Mouse (Mus musculus) brain, embryonic 14.5 days (tissue): ENCODE measurements at regions not wholly inside any gene's neighbourhood (a gene's known extent, or its start where the extent isn't known, plus 50 kb on each side); places are given as distances from the start of the nearest gene placed in this dataset.

Experiments
- DNase-seq: peaks from one replicate; pipeline ENCODE4 v3.0.0-alpha.2; 2011; ENCODE audit warnings: low read depth
- CTCF ChIP-seq: fragments of 200-500 bp; IDR thresholded peaks from 2 replicates; pipeline ENCODE4 v1.5.1; 2012; ENCODE audit warnings: inconsistent platforms, mild to moderate bottlenecking, moderate library complexity, borderline replicate concordance; ENCODE audit not compliant: insufficient read depth, insufficient read length; ENCODE audit errors: extremely low read depth
- POLR2A ChIP-seq: fragments of 200-500 bp; IDR thresholded peaks from 2 replicates; pipeline ENCODE4 v1.6.1; 2012; ENCODE audit warnings: mild to moderate bottlenecking, inconsistent platforms, borderline replicate concordance; ENCODE audit not compliant: poor library complexity, insufficient read depth, insufficient read length, severe bottlenecking; ENCODE audit errors: extremely low read depth

DNA sequence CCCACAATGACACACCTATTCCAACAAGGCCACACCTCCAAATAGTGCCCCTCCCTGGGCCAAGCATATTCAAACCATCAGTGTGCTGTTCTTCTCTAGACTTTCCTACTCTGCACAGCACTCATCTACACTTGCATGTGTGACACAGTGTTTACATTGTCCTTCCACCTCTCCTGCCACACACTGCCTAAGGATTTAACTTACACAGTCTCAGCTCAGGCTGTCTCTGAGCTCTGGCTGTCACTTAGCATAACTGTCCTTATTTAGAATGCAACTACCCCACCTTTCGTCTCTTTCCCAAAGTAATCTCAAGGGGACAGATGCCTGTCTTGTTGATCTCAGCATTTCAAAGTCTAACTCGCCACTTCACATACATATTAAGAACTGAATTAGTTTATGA is 61.2 kb upstream of the Ptprk start:
- TF ChIP-seq POLR2A (no peak), CTCF (no peak)
- no peak for DNase-seq

DNA sequence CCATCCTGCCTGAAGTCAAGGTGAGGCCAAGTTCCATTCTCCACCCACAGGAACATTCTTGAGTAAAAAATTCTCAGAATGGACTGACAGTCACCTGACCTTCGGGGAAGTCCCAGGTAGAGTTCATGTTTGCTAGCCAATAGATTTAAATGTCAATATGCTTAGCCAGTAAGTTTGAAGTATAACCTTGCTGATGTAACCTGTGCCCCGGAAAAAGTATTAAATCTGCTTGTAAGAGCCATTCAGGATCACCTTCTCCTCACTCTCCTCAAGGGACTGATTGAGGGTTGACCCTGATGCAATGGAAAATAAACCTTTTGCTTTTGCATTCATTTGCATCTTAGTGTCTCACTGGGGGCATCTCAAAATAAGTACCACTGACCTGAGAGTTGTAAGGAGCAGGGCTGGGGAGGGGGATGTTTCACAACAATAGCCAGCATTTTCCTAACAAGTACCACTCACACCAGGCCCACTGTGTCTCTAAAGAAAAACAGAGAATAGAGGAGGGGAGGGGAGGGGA is 60.3 kb upstream of the Ptprk start:
- TF ChIP-seq POLR2A, result no peak
- TF ChIP-seq CTCF, result no peak
- no peak for DNase-seq
